Mouse (Mus musculus): Measurements from ENCODE around the gene Gm20431.

Gene Gm20431

GRCm38 (mm10) chr2:167661270-167662203, at the start of gene Gm20431:
Gm20431 (minus strand) TSS chr2:167661496.
- DNase-seq (ENCODE audit: inconsistent age in 2 of 2, low spot score in 1 of 2), result peak; percentile 96 to 97

DNA sequence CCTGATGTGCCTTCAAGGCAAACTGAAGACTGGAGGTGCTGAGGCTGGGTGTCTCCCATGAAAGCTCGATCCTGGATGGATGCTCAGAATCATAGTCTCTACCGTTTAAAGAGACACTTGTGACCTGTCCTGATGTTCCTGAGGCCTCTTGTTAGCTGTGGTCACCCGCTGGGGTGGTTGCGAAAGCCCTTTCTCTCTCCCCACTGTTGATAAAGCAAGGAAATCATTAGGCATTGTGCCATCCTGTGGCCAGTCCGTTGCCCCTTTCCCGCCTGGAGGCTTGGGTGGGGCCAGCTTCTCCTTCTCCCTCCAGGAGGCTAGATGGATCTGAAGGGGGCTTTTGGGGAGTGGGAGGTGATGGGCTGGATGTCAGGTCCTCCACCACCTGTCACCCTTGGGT, 49.3 kb upstream of the Gm20431 start:
- peak in 1 of 2 experiments; percentile 60 for DNase-seq (ENCODE audit: inconsistent age in 2 of 2, low spot score in 1 of 2)

DNA sequence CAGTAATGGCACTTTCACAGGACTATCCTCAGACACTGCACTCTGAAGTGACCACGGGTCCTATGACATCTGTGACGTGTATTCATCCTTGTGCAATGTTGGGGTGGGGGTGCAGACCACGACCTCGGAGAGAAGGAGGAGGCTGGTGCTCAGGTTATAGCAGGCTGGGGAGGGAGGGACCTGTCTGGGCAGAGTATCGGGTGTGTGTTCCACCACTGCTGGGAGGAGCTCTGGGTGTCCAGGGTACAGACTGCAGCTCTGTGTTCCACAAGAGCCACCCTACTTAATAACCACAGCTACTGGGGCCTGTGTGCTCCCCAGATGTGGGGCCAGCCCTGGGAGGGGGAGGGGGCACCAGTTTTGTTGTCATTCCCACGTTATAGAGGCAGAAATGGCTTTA, 48.7 kb upstream of the Gm20431 start:
- DNase-seq (ENCODE audit: inconsistent age in 2 of 2, low spot score in 1 of 2), result no peak

DNA sequence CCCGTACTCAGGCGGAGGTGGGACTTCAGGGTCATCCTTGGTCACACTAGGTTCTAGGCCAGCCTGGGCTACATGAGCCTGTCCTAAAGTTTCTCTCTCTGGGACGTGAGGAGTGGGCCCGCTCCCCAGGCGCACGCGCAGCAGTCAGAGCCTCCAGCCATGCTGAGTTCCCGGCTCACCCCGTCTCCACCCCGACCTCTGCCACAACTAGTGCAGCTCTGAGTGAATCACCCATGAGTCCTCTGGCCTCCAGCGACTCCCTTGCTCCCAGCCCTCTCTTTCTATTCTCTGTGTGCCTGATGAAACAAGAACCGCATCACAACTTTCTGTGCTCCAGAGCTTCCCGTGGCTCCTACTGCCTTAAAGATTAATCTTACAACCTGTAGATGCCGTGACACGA, 47.1 kb upstream of the Gm20431 start:
- peak; percentile 49 to 81 for DNase-seq (ENCODE audit: inconsistent age in 2 of 2, low spot score in 1 of 2)

GRCm38 (mm10) chr2:167706183-167706939, 45.1 kb upstream of the Gm20431 start:
- peak in 1 of 2 experiments; percentile 86 for DNase-seq (ENCODE audit: inconsistent age in 2 of 2, low spot score in 1 of 2)

DNA sequence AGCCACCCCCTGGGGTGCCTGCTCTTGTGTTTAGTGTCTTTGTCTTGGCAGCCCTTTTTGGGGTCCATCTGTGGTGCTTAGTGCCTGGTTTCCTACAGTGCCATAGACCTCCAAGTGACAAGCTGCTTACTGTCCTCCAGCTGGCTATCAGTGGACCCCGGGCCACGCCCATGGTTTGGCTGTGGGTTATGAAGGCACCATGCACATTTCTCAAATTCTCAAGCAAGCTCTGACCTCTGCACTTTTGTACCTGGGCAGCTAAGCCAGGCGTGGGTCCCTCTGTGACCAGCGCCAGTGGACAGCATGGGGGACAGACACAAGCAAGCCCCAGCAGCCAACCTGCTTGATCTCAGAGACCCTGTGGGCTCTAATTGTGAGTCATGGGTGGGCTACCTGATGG, 43.1 kb upstream of the Gm20431 start:
- DNase-seq (ENCODE audit: inconsistent age in 2 of 2, low spot score in 1 of 2), result no peak

- DNase-seq (ENCODE audit: inconsistent age in 2 of 2, low spot score in 1 of 2), result peak in 1 of 2 experiments; percentile 65
Measured at GRCm38 (mm10) chr2:167702126-167702525, 40.8 kb upstream of the Gm20431 start.

- DNase-seq (ENCODE audit: inconsistent age in 2 of 2, low spot score in 1 of 2), result no peak
Measured at GRCm38 (mm10) chr2:167701472-167701871, 40.2 kb upstream of the Gm20431 start.

DNA sequence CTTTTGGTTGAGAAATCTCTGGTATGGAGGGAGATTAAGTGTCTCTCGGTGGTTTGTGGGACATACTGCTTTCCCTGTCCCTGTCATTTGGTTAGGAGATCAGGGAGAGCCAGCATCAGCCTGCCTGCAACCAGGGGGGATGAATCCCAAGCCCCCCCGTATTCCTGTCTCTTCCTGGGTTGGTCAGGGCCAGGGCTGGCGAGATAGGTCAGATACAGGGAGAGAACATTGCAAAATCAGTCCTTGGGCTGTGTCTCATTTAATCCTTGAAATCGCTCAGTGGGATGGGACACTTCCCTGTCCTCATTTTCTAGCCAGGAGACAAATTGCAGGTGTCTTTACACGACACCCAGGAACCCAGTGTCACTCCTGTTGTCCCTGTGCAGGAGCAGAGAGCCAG, 38.7 kb upstream of the Gm20431 start:
- peak; percentile 66 to 87 for DNase-seq (ENCODE audit: inconsistent age in 2 of 2, low spot score in 1 of 2)

DNA sequence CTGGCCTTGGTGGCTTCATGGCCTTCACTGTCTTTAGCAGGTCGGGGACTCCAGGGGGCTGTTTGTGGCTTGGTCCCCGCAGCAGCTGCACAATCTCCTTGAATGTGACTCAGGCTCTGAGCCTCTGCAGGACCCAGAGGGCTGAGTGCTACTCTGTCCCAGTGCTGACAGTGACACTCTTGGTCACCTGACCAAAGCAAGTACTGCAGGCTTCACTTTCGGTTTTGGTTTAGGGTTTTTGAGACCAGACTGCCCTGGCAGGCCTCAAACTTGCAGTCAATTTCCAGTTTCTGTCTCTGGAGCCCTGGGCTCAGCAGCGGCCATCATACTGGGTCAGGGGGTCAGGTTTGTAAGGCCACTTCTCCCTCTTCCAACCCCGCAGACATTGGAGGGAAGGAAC, 36.6 kb upstream of the Gm20431 start:
- DNase-seq (ENCODE audit: inconsistent age in 2 of 2, low spot score in 1 of 2), result peak; percentile 86 to 95

- DNase-seq (ENCODE audit: inconsistent age in 2 of 2, low spot score in 1 of 2), result peak in 1 of 2 experiments; percentile 86
Measured at GRCm38 (mm10) chr2:167696143-167696542, 34.8 kb upstream of the Gm20431 start.

GRCm38 (mm10) chr2:167695491-167695890, 34.2 kb upstream of the Gm20431 start:
- peak in 1 of 2 experiments; percentile 65 for DNase-seq (ENCODE audit: inconsistent age in 2 of 2, low spot score in 1 of 2)

DNA sequence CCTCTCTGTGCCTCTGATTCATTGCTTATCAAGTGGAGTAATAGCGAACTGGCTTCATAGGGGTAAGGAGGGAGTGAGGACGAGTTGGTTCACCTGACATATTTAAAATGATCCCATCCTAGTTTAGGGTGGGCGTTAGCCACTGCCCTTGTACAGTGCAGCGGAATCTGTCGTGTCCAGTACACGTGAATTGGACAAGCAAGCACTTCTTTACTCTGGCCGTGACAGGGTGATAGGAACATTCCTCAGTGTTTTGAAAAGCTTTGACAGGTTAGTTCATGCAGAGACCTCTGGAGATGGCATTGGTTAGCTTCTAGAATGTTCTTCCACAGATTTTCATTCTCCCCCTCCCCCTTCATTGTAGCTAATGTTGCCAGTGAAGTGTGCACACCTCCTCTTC, 33.7 kb upstream of the Gm20431 start:
- peak in 1 of 2 experiments; percentile 60 for DNase-seq (ENCODE audit: inconsistent age in 2 of 2, low spot score in 1 of 2)

GRCm38 (mm10) chr2:167694244-167694643, 32.9 kb upstream of the Gm20431 start:
- no peak for DNase-seq (ENCODE audit: inconsistent age in 2 of 2, low spot score in 1 of 2)

DNA sequence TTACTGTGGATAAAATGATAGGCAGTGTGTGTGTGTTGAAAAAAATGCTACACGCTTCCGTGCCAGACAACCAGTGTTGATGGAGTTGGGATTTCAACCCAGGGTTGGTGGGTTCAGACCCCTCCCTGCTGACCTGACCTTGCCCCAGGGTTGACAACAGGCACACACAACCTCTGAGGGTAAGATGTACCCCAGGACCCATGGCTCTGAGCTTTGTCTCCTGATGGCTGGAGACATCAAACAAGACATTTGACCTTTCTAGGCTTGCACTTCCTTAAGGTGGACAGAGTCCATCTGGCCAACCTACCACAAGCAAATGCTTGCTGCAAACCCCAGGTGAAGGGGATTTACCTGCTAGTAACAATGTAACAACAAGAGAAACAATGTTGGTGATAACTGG, 32.2 kb upstream of the Gm20431 start:
- DNase-seq (ENCODE audit: inconsistent age in 2 of 2, low spot score in 1 of 2), result peak in 1 of 2 experiments; percentile 74

- DNase-seq (ENCODE audit: inconsistent age in 2 of 2, low spot score in 1 of 2), result peak in 1 of 2 experiments; percentile 83
Measured at GRCm38 (mm10) chr2:167692831-167693230, 31.5 kb upstream of the Gm20431 start.

- peak in 1 of 2 experiments; percentile 77 for DNase-seq (ENCODE audit: inconsistent age in 2 of 2, low spot score in 1 of 2)
Measured at GRCm38 (mm10) chr2:167691871-167692661, 30.8 kb upstream of the Gm20431 start.

DNA sequence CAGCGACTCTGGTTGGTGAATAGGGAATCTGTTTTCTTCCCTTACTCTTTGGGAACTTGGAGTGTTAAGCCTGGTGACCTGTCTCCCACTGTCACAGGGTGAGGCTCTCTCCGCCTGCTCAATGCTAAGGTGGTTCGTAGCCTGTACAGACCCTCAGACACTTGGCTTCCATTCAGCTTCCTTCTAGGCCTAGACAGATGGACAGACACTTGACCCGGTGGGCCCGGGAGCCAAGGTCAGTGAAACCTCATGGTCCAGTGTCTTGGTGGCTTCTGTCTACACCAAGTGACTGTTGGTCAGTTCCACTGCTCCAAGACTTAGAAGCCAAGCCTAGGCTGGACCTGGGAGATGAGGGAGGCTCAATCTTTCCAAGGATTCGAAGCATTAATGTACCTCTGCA, 30.1 kb upstream of the Gm20431 start:
- no peak for DNase-seq (ENCODE audit: inconsistent age in 2 of 2, low spot score in 1 of 2)

- DNase-seq (ENCODE audit: inconsistent age in 2 of 2, low spot score in 1 of 2), result peak; percentile 80 to 88
Measured at GRCm38 (mm10) chr2:167690962-167691311, 29.6 kb upstream of the Gm20431 start.

- peak; percentile 80 to 91 for DNase-seq (ENCODE audit: inconsistent age in 2 of 2, low spot score in 1 of 2)
Measured at GRCm38 (mm10) chr2:167690219-167690961, 29.1 kb upstream of the Gm20431 start.
